Mouse (Mus musculus): ENCODE measurements around the gene Gjb3. TPM values are rescaled to one million over a fixed set of nuclear protein-coding genes. Genes with fewer than 3 reads are reported as not detected.

The Gjb3 gene
- polyA plus RNA-seq, 1 experiment from 2014 or later, result 0.34 TPM

DNA sequence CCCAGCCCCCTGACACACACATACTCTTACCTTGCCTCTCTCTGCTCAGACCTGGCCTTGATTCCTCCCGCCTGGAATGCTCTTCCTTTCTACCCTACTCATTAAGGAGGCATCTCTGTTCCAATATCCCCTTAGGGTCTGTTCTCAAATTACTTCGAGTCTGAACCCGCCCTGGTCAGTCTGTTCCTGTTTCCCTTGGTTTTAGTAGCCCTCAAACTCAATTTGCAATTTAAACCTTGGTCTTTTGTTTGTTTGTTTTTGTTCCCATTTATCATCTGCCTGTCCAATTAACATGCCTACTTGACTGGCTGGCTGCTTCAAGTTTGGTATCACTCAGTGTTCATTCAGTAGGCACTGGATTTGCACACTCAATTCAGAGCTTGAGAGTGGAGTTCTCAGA, 1.6 kb downstream of the Gjb3 start:
- Histone ChIP-seq H3K9ac (replicated peaks) (no peak overlapping the region), H3K9me3 (ENCODE audit: low read length) (no peaks in the 10 kb centered on the region), H3K36me3 (replicated peaks; ENCODE audit: insufficient read depth, low read length) (no peaks in the 10 kb centered on the region), H3K4me2 (ENCODE audit: low read depth, low read length) (no peak overlapping the region), H3K27me3 (ENCODE audit: insufficient read depth, low read length) (peaks cover 29% of the 10 kb centered on the region), H3K27ac (ENCODE audit: low read depth) (no peak overlapping the region), H3K4me1 (ENCODE audit: insufficient read depth) (no peaks in the 10 kb centered on the region; the same call in 1 of the 2 replicates), H3K4me3 (ENCODE audit: low read depth, low read length) (no peak overlapping the region)
- TF ChIP-seq EP300 (IDR thresholded peaks at IDR 0.05; ENCODE audit: low read depth) (no peak), CTCF (IDR thresholded peaks at IDR 0.05; ENCODE audit: low read depth) (no peak)
- ATAC-seq, result no peak
- DNase-seq, result no peak
- WGBS (ENCODE audit: insufficient replicate concordance), result 31% methylated on average over 3 of the region's 3 CpGs

- H3K9ac ChIP-seq (replicated peaks), result no peak overlapping the region
- H3K27me3 ChIP-seq (ENCODE audit: insufficient read depth, low read length), result peaks cover 29% of the 10 kb centered on the region
- 38% methylated on average over 7 of the region's 7 CpGs for WGBS (ENCODE audit: insufficient replicate concordance)
- H3K36me3 ChIP-seq (replicated peaks; ENCODE audit: insufficient read depth, low read length), result no peaks in the 10 kb centered on the region
- H3K4me1 ChIP-seq (ENCODE audit: insufficient read depth), result no peaks in the 10 kb centered on the region; the same call in 1 of the 2 replicates
- ATAC-seq (no peak), DNase-seq (no peak)
- H3K4me3 ChIP-seq (ENCODE audit: low read depth, low read length), result no peak overlapping the region
- no peak overlapping the region for H3K27ac ChIP-seq (ENCODE audit: low read depth)
- no peak overlapping the region for H3K4me2 ChIP-seq (ENCODE audit: low read depth, low read length)
- no peak for TF ChIP-seq CTCF (IDR thresholded peaks at IDR 0.05; ENCODE audit: low read depth)
- TF ChIP-seq EP300 (IDR thresholded peaks at IDR 0.05; ENCODE audit: low read depth), result no peak
- no peaks in the 10 kb centered on the region for H3K9me3 ChIP-seq (ENCODE audit: low read length)
Measured at GRCm38 (mm10) chr4:127328378-127328777, 2.3 kb downstream of the Gjb3 start.

- no peaks in the 10 kb centered on the region; the same call in 1 of the 2 replicates for H3K4me1 ChIP-seq (ENCODE audit: insufficient read depth)
- H3K4me2 ChIP-seq (ENCODE audit: low read depth, low read length), result no peak overlapping the region
- H3K27ac ChIP-seq (ENCODE audit: low read depth), result no peak overlapping the region
- peaks cover 29% of the 10 kb centered on the region for H3K27me3 ChIP-seq (ENCODE audit: insufficient read depth, low read length)
- WGBS (ENCODE audit: insufficient replicate concordance), result 30% methylated on average over 6 of the region's 6 CpGs
- TF ChIP-seq EP300 (IDR thresholded peaks at IDR 0.05; ENCODE audit: low read depth), result no peak
- no peak for TF ChIP-seq CTCF (IDR thresholded peaks at IDR 0.05; ENCODE audit: low read depth)
- H3K9me3 ChIP-seq (ENCODE audit: low read length), result no peaks in the 10 kb centered on the region
- DNase-seq, result no peak
- no peaks in the 10 kb centered on the region for H3K36me3 ChIP-seq (replicated peaks; ENCODE audit: insufficient read depth, low read length)
- ATAC-seq, result no peak
- no peak overlapping the region for H3K4me3 ChIP-seq (ENCODE audit: low read depth, low read length)
- no peak overlapping the region for H3K9ac ChIP-seq (replicated peaks)
Measured at GRCm38 (mm10) chr4:127327749-127328148, 2.9 kb downstream of the Gjb3 start.

DNA sequence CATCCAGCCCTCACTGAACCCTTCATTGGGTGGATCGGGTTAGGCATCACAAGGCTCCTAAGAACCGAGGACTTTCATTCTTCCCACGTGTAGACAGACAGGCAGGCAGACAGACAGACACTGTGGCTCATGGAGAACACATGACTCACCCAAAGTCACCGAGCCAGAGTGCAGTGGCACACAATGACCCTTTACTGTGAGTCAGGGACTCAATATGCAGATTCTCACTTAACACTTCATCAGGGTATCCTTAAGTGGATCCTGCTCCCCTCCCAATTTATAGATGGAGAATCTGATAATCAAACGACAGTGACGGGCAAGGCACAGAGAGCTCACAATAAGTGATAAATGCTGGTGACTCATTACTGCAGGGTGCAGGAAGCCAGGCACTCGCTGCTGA, 3.4 kb downstream of the Gjb3 start:
- no peak for DNase-seq
- WGBS (ENCODE audit: insufficient replicate concordance), result 19% methylated on average over 7 of the region's 7 CpGs
- H3K4me2 ChIP-seq (ENCODE audit: low read depth, low read length), result no peak overlapping the region
- no peak overlapping the region for H3K27ac ChIP-seq (ENCODE audit: low read depth)
- H3K36me3 ChIP-seq (replicated peaks; ENCODE audit: insufficient read depth, low read length), result no peaks in the 10 kb centered on the region
- H3K4me3 ChIP-seq (ENCODE audit: low read depth, low read length), result no peak overlapping the region
- H3K4me1 ChIP-seq (ENCODE audit: insufficient read depth), result no peaks in the 10 kb centered on the region
- H3K9ac ChIP-seq (replicated peaks), result no peak overlapping the region
- no peaks in the 10 kb centered on the region for H3K9me3 ChIP-seq (ENCODE audit: low read length)
- no peak for TF ChIP-seq CTCF (IDR thresholded peaks at IDR 0.05; ENCODE audit: low read depth)
- no peak for TF ChIP-seq EP300 (IDR thresholded peaks at IDR 0.05; ENCODE audit: low read depth)
- H3K27me3 ChIP-seq (ENCODE audit: insufficient read depth, low read length), result peaks cover 28% of the 10 kb centered on the region
- ATAC-seq, result no peak

GRCm38 (mm10) chr4:127325276-127325675, 5.4 kb downstream of the Gjb3 start:
- no peak overlapping the region for H3K9ac ChIP-seq (replicated peaks)
- 69% methylated on average over 5 of the region's 5 CpGs for WGBS (ENCODE audit: insufficient replicate concordance)
- TF ChIP-seq EP300 (IDR thresholded peaks at IDR 0.05; ENCODE audit: low read depth) (no peak), CTCF (IDR thresholded peaks at IDR 0.05; ENCODE audit: low read depth) (no peak)
- H3K4me2 ChIP-seq (ENCODE audit: low read depth, low read length), result no peak overlapping the region
- no peaks in the 10 kb centered on the region for H3K4me1 ChIP-seq (ENCODE audit: insufficient read depth)
- no peak overlapping the region for H3K27ac ChIP-seq (ENCODE audit: low read depth)
- H3K4me3 ChIP-seq (ENCODE audit: low read depth, low read length), result no peak overlapping the region
- H3K9me3 ChIP-seq (ENCODE audit: low read length), result no peaks in the 10 kb centered on the region
- DNase-seq, result no peak
- H3K36me3 ChIP-seq (replicated peaks; ENCODE audit: insufficient read depth, low read length), result no peaks in the 10 kb centered on the region
- H3K27me3 ChIP-seq (ENCODE audit: insufficient read depth, low read length), result peaks cover 13% of the 10 kb centered on the region
- ATAC-seq, result no peak

- H3K27me3 ChIP-seq (ENCODE audit: insufficient read depth, low read length), result peaks cover 13% of the 10 kb centered on the region
Measured at GRCm38 (mm10) chr4:127324759-127325158, 5.9 kb downstream of the Gjb3 start.

GRCm38 (mm10) chr4:127324296-127324695, 6.3 kb downstream of the Gjb3 start:
- H3K4me2 ChIP-seq (ENCODE audit: low read depth, low read length), result no peak overlapping the region
- TF ChIP-seq EP300 (IDR thresholded peaks at IDR 0.05; ENCODE audit: low read depth) (no peak), CTCF (IDR thresholded peaks at IDR 0.05; ENCODE audit: low read depth) (no peak)
- DNase-seq (no peak), ATAC-seq (peak; percentile 47; the same call in 1 of the 2 replicates)
- no peaks in the 10 kb centered on the region for H3K9me3 ChIP-seq (ENCODE audit: low read length)
- H3K27me3 ChIP-seq (ENCODE audit: insufficient read depth, low read length), result peaks cover 11% of the 10 kb centered on the region
- WGBS (ENCODE audit: insufficient replicate concordance), result 65% methylated on average over 10 of the region's 10 CpGs
- H3K4me1 ChIP-seq (ENCODE audit: insufficient read depth), result no peaks in the 10 kb centered on the region
- H3K27ac ChIP-seq (ENCODE audit: low read depth), result no peak overlapping the region
- H3K4me3 ChIP-seq (ENCODE audit: low read depth, low read length), result no peak overlapping the region
- H3K9ac ChIP-seq (replicated peaks), result no peak overlapping the region
- H3K36me3 ChIP-seq (replicated peaks; ENCODE audit: insufficient read depth, low read length), result no peaks in the 10 kb centered on the region

More at GRCm38 (mm10) chr4:127324759-127325158, 5.9 kb downstream of the Gjb3 start:
- ATAC-seq (peak; percentile 67), DNase-seq (peak; percentile 85)
- Histone ChIP-seq H3K4me2 (ENCODE audit: low read depth, low read length) (no peak overlapping the region), H3K27ac (ENCODE audit: low read depth) (no peak overlapping the region), H3K36me3 (replicated peaks; ENCODE audit: insufficient read depth, low read length) (no peaks in the 10 kb centered on the region), H3K4me1 (ENCODE audit: insufficient read depth) (no peaks in the 10 kb centered on the region), H3K9ac (replicated peaks) (no peak overlapping the region), H3K4me3 (ENCODE audit: low read depth, low read length) (no peak overlapping the region), H3K9me3 (ENCODE audit: low read length) (no peaks in the 10 kb centered on the region)
- 6% methylated on average over 6 of the region's 6 CpGs for WGBS (ENCODE audit: insufficient replicate concordance)
- TF ChIP-seq CTCF (IDR thresholded peaks at IDR 0.05; ENCODE audit: low read depth) (peak; percentile 89), EP300 (IDR thresholded peaks at IDR 0.05; ENCODE audit: low read depth) (no peak)

Measured in liver, postnatal 0 days (tissue).